Mouse (Mus musculus): ENCODE measurements around the gene 1300017J02Rik. TPM values are rescaled to one million over a fixed set of nuclear protein-coding genes. Genes with fewer than 3 reads are reported as not detected.

Gene 1300017J02Rik
- polyA plus RNA-seq, 2 experiments = 0.28 to 0.79 TPM

GRCm38 (mm10) chr9:103229037-103229867, 75.6 kb downstream of the 1300017J02Rik start:
- no peak overlapping the region for H3K4me2 ChIP-seq (replicated peaks; ENCODE audit: low read depth, low read length, severe bottlenecking)
- H3K4me3 ChIP-seq (replicated peaks; ENCODE audit: low read length) = no peak overlapping the region
- H3K36me3 ChIP-seq (ENCODE audit: control insufficient read depth, insufficient read depth, low read length) = no peaks in the 10 kb centered on the region
- no peaks in the 10 kb centered on the region for H3K9me3 ChIP-seq (ENCODE audit: control insufficient read depth, low read length)
- H3K27ac ChIP-seq (replicated peaks; ENCODE audit: low read depth, low read length) = no peak overlapping the region
- TF ChIP-seq POLR2A (IDR thresholded peaks at IDR 0.05; ENCODE audit: borderline replicate concordance, extremely low read depth, insufficient read depth, insufficient read length) = no peak
- ATAC-seq (ENCODE audit: low FRiP score, low read depth) (no peak), DNase-seq (ENCODE audit: low spot score) (no peak)
- WGBS = 78% methylated on average over 15 of the region's 15 CpGs
- H3K27me3 ChIP-seq (ENCODE audit: control insufficient read depth, insufficient read depth, low read length) = no peaks in the 10 kb centered on the region
- 0 out of 2 replicates have a peak, but pooled peaks cover 3% of the 10 kb centered on the region for H3K4me1 ChIP-seq (ENCODE audit: control insufficient read depth, insufficient read depth, low read length)
- no peak overlapping the region for H3K9ac ChIP-seq (ENCODE audit: low read depth, low read length, severe bottlenecking)

GRCm38 (mm10) chr9:103228370-103229003, 76.4 kb downstream of the 1300017J02Rik start:
- Histone ChIP-seq H3K27me3 (ENCODE audit: control insufficient read depth, insufficient read depth, low read length) (no peaks in the 10 kb centered on the region), H3K27ac (replicated peaks; ENCODE audit: low read depth, low read length) (no peak overlapping the region), H3K4me2 (replicated peaks; ENCODE audit: low read depth, low read length, severe bottlenecking) (no peak overlapping the region), H3K4me3 (replicated peaks; ENCODE audit: low read length) (no peak overlapping the region), H3K4me1 (ENCODE audit: control insufficient read depth, insufficient read depth, low read length) (0 out of 2 replicates have a peak, but pooled peaks cover 3% of the 10 kb centered on the region), H3K9me3 (ENCODE audit: control insufficient read depth, low read length) (no peaks in the 10 kb centered on the region), H3K36me3 (ENCODE audit: control insufficient read depth, insufficient read depth, low read length) (no peaks in the 10 kb centered on the region), H3K9ac (ENCODE audit: low read depth, low read length, severe bottlenecking) (no peak overlapping the region)
- WGBS = 76% methylated on average over 13 of the region's 13 CpGs
- ATAC-seq (ENCODE audit: low FRiP score, low read depth) = no peak
- no peak for DNase-seq (ENCODE audit: low spot score)
- TF ChIP-seq POLR2A (IDR thresholded peaks at IDR 0.05; ENCODE audit: borderline replicate concordance, extremely low read depth, insufficient read depth, insufficient read length) = no peak

GRCm38 (mm10) chr9:103227760-103228159, 77.1 kb downstream of the 1300017J02Rik start:
- WGBS = 85% methylated on average over 16 of the region's 16 CpGs
- no peak overlapping the region for H3K9ac ChIP-seq (ENCODE audit: low read depth, low read length, severe bottlenecking)
- TF ChIP-seq POLR2A (IDR thresholded peaks at IDR 0.05; ENCODE audit: borderline replicate concordance, extremely low read depth, insufficient read depth, insufficient read length) = no peak
- H3K4me3 ChIP-seq (replicated peaks; ENCODE audit: low read length) = no peak overlapping the region
- 0 out of 2 replicates have a peak, but pooled peaks cover 3% of the 10 kb centered on the region for H3K4me1 ChIP-seq (ENCODE audit: control insufficient read depth, insufficient read depth, low read length)
- H3K4me2 ChIP-seq (replicated peaks; ENCODE audit: low read depth, low read length, severe bottlenecking) = no peak overlapping the region
- DNase-seq (ENCODE audit: low spot score) = no peak
- no peaks in the 10 kb centered on the region for H3K36me3 ChIP-seq (ENCODE audit: control insufficient read depth, insufficient read depth, low read length)
- H3K27me3 ChIP-seq (ENCODE audit: control insufficient read depth, insufficient read depth, low read length) = no peaks in the 10 kb centered on the region
- ATAC-seq (ENCODE audit: low FRiP score, low read depth) = no peak
- H3K9me3 ChIP-seq (ENCODE audit: control insufficient read depth, low read length) = no peaks in the 10 kb centered on the region
- H3K27ac ChIP-seq (replicated peaks; ENCODE audit: low read depth, low read length) = no peak overlapping the region

- ATAC-seq (ENCODE audit: low FRiP score, low read depth) (no peak), DNase-seq (ENCODE audit: low spot score) (no peak)
- 88% methylated on average over 15 of the region's 15 CpGs for WGBS
- H3K4me1 ChIP-seq (ENCODE audit: control insufficient read depth, insufficient read depth, low read length) = 0 out of 2 replicates have a peak, but pooled peaks cover 3% of the 10 kb centered on the region
- no peak overlapping the region for H3K9ac ChIP-seq (ENCODE audit: low read depth, low read length, severe bottlenecking)
- no peaks in the 10 kb centered on the region for H3K27me3 ChIP-seq (ENCODE audit: control insufficient read depth, insufficient read depth, low read length)
- H3K9me3 ChIP-seq (ENCODE audit: control insufficient read depth, low read length) = no peaks in the 10 kb centered on the region
- no peak overlapping the region for H3K4me2 ChIP-seq (replicated peaks; ENCODE audit: low read depth, low read length, severe bottlenecking)
- no peak overlapping the region for H3K27ac ChIP-seq (replicated peaks; ENCODE audit: low read depth, low read length)
- no peaks in the 10 kb centered on the region for H3K36me3 ChIP-seq (ENCODE audit: control insufficient read depth, insufficient read depth, low read length)
- H3K4me3 ChIP-seq (replicated peaks; ENCODE audit: low read length) = no peak overlapping the region
- TF ChIP-seq POLR2A (IDR thresholded peaks at IDR 0.05; ENCODE audit: borderline replicate concordance, extremely low read depth, insufficient read depth, insufficient read length) = no peak
Measured at GRCm38 (mm10) chr9:103226806-103227205, 78.1 kb downstream of the 1300017J02Rik start.

- H3K4me1 ChIP-seq (ENCODE audit: control insufficient read depth, insufficient read depth, low read length) = 0 out of 2 replicates have a peak, but pooled peaks cover 2% of the 10 kb centered on the region
- WGBS = 58% methylated on average over 3 of the region's 3 CpGs
- no peak overlapping the region for H3K27ac ChIP-seq (replicated peaks; ENCODE audit: low read depth, low read length)
- H3K9ac ChIP-seq (ENCODE audit: low read depth, low read length, severe bottlenecking) = no peak overlapping the region
- no peak overlapping the region for H3K4me3 ChIP-seq (replicated peaks; ENCODE audit: low read length)
- TF ChIP-seq POLR2A (IDR thresholded peaks at IDR 0.05; ENCODE audit: borderline replicate concordance, extremely low read depth, insufficient read depth, insufficient read length) = no peak
- H3K9me3 ChIP-seq (ENCODE audit: control insufficient read depth, low read length) = no peaks in the 10 kb centered on the region
- H3K27me3 ChIP-seq (ENCODE audit: control insufficient read depth, insufficient read depth, low read length) = no peaks in the 10 kb centered on the region
- ATAC-seq (ENCODE audit: low FRiP score, low read depth) (no peak), DNase-seq (ENCODE audit: low spot score) (no peak)
- no peaks in the 10 kb centered on the region for H3K36me3 ChIP-seq (ENCODE audit: control insufficient read depth, insufficient read depth, low read length)
- H3K4me2 ChIP-seq (replicated peaks; ENCODE audit: low read depth, low read length, severe bottlenecking) = no peak overlapping the region
Measured at GRCm38 (mm10) chr9:103225464-103225863, 79.4 kb downstream of the 1300017J02Rik start.

All from limb, embryonic 14.5 days (tissue).